Mouse (Mus musculus) neural tube, embryonic 13.5 days (tissue): Measurements from ENCODE around the gene Fbxw13. TPM values are rescaled to one million over a fixed set of nuclear protein-coding genes. Genes with fewer than 3 reads are reported as not detected.

Experiments used
- polyA plus RNA-seq: library from polyadenylated mRNA; unstranded; fragments of >200 nt; fragmentation: Nextera tagmentation; extraction: Ambion mirVana; gene quantifications from 2 replicates; pipeline ENCODE4 v1.2.1, GENCODE M21; 2015

Fbxw13 gene
- polyA plus RNA-seq, 1 experiment from 2014 or later = not detected

Other genes starting within 250 kb of the Fbxw13 start
- 1.7 and 2.2 TPM in 2 replicates for gene Col7a1, start 242.4 kb downstream of the Fbxw13 start, polyA plus RNA-seq
- gene Ucn2, start 210.0 kb downstream of the Fbxw13 start, polyA plus RNA-seq = not detected in 2 replicates
- 19.9 and 22.4 TPM in 2 replicates for gene Pfkfb4, start 204.2 kb downstream of the Fbxw13 start, polyA plus RNA-seq
- 58.7 and 59.9 TPM in 2 replicates for gene Shisa5, start 157.4 kb downstream of the Fbxw13 start, polyA plus RNA-seq
- gene Trex1, start 136.2 kb downstream of the Fbxw13 start, polyA plus RNA-seq = 12.4 and 15.0 TPM in 2 replicates
- 26.3 and 29.5 TPM in 2 replicates for gene Atrip, start 121.9 kb downstream of the Fbxw13 start, polyA plus RNA-seq
- 14.2 and 15.5 TPM in 2 replicates for gene Ccdc51, start 113.5 kb downstream of the Fbxw13 start, polyA plus RNA-seq
- 726 and 792 TPM in 2 replicates for gene Tma7, start 113.4 kb downstream of the Fbxw13 start, polyA plus RNA-seq
- 19.9 and 22.2 TPM in 2 replicates for gene Plxnb1, start 100.6 kb downstream of the Fbxw13 start, polyA plus RNA-seq
- not detected in 2 replicates for gene Fbxw21, start 33.9 kb downstream of the Fbxw13 start, polyA plus RNA-seq
- not detected in 2 replicates for gene Fbxw20, start 38.8 kb upstream of the Fbxw13 start, polyA plus RNA-seq
- not detected in 2 replicates for gene Fbxw14, start 91.7 kb upstream of the Fbxw13 start, polyA plus RNA-seq
- gene Fbxw28, start 143.7 kb upstream of the Fbxw13 start, polyA plus RNA-seq = not detected in 2 replicates
- not detected in 2 replicates for gene Fbxw22, start 208.3 kb upstream of the Fbxw13 start, polyA plus RNA-seq